Mouse (Mus musculus) CH12.LX (cell line): ENCODE results near the gene Ccdc97. TPM values are rescaled to one million over a fixed set of nuclear protein-coding genes. Genes with fewer than 3 reads are reported as not detected.

Experiments
- DNase-seq: peaks from one replicate; pipeline ENCODE4 v3.0.0-alpha.2; 2013; ENCODE audit errors: extremely low read depth
- H3K27ac ChIP-seq: 2 replicates; pipeline ENCODE4 v1.5.1; 2012; ENCODE audit warnings: low read depth, mild to moderate bottlenecking, control low read depth, moderate library complexity; ENCODE audit not compliant: insufficient read depth
- H3K27me3 ChIP-seq: replicated peaks from 2 replicates; pipeline ENCODE3; 2012; ENCODE audit warnings: inconsistent platforms
- H3K36me3 ChIP-seq, 2 experiments: replicated peaks in 1 of 2; 2 replicates each; pipeline versions ENCODE3 to v1.6.1; 2012; ENCODE audit warnings: inconsistent platforms in 1 of 2, low read length in 1 of 2, mild to moderate bottlenecking in 1 of 2, mixed read lengths in 1 of 2, moderate library complexity in 1 of 2; ENCODE audit not compliant: control insufficient read depth in 1 of 2, insufficient read depth in 1 of 2
- H3K4me1 ChIP-seq, 2 experiments: 2 replicates each; pipeline ENCODE4 v1.6.1; 2012; ENCODE audit warnings: inconsistent platforms in 1 of 2, moderate library complexity in 1 of 2; ENCODE audit not compliant: insufficient read depth in 2 of 2, control insufficient read depth in 1 of 2
- H3K4me2 ChIP-seq: 2 replicates; pipeline ENCODE4 v1.6.1; 2012; ENCODE audit warnings: low read depth, mild to moderate bottlenecking, control low read depth; ENCODE audit not compliant: poor library complexity, insufficient read depth, severe bottlenecking
- H3K4me3 ChIP-seq, 3 experiments: fragments of 150-350 bp in 1 of 3; sonication (generic) in 1 of 3; replicated peaks in 1 of 3; 2 replicates each; pipeline versions ENCODE3 to v1.5.1; 2011 to 2012; ENCODE audit warnings: low read depth in 2 of 3, low read length in 2 of 3, mild to moderate bottlenecking in 2 of 3, moderate library complexity in 2 of 3, control low read depth in 1 of 3, improper control_type of control experiment in 1 of 3, inconsistent platforms in 1 of 3, mixed read lengths in 1 of 3; ENCODE audit not compliant: poor library complexity in 1 of 3
- H3K79me2 ChIP-seq: replicated peaks from 2 replicates; pipeline ENCODE4 v1.6.1; 2012; ENCODE audit warnings: mild to moderate bottlenecking, moderate library complexity; ENCODE audit not compliant: control insufficient read depth, poor library complexity, insufficient read depth, severe bottlenecking; ENCODE audit errors: extremely low read depth
- H3K9ac ChIP-seq: 2 replicates; pipeline ENCODE4 v1.6.1; 2012; ENCODE audit warnings: low read depth, mild to moderate bottlenecking, control low read depth, moderate library complexity; ENCODE audit not compliant: insufficient read depth
- H3K9me3 ChIP-seq: replicated peaks from 2 replicates; pipeline ENCODE3; 2012; ENCODE audit warnings: low read length, inconsistent platforms, mixed read lengths
- BHLHE40 ChIP-seq: IDR thresholded peaks from 2 replicates; pipeline ENCODE4 v1.6.1; 2011; ENCODE audit warnings: mild to moderate bottlenecking, low read depth, low read length, improper control_type of control experiment
- CHD1 ChIP-seq: IDR thresholded peaks from 2 replicates; pipeline ENCODE4 v1.6.1; 2012; ENCODE audit warnings: low read depth, low read length, improper control_type of control experiment, inconsistent platforms
- CTCF ChIP-seq, 2 experiments: IDR thresholded peaks in 1 of 2; conservative IDR thresholded peaks in 1 of 2; 2 replicates each; pipeline ENCODE4 v1.5.1; 2011 to 2012; ENCODE audit warnings: low read depth in 2 of 2, low read length in 2 of 2, improper control_type of control experiment in 1 of 2, inconsistent platforms in 1 of 2, mild to moderate bottlenecking in 1 of 2, moderate library complexity in 1 of 2
- E2F4 ChIP-seq: IDR thresholded peaks from 2 replicates; pipeline ENCODE4 v1.6.1; 2011; ENCODE audit warnings: low read depth, low read length, improper control_type of control experiment; ENCODE audit not compliant: insufficient replicate concordance
- ELF1 ChIP-seq: IDR thresholded peaks from 2 replicates; pipeline ENCODE4 v1.6.1; 2014; ENCODE audit warnings: low read depth, mild to moderate bottlenecking, inconsistent platforms, low read length, improper control_type of control experiment
- EP300 ChIP-seq: IDR thresholded peaks from 2 replicates; pipeline ENCODE4 v1.6.1; 2011; ENCODE audit warnings: low read length, improper control_type of control experiment
- ETS1 ChIP-seq: conservative IDR thresholded peaks from 2 replicates; pipeline ENCODE4 v1.6.1; 2012; ENCODE audit warnings: low read depth, mild to moderate bottlenecking, inconsistent platforms, low read length, improper control_type of control experiment, moderate library complexity
- GABPA ChIP-seq: IDR thresholded peaks from 2 replicates; pipeline ENCODE4 v1.6.1; 2012; ENCODE audit warnings: low read depth, low read length, improper control_type of control experiment, inconsistent platforms; ENCODE audit not compliant: insufficient replicate concordance
- HCFC1 ChIP-seq: IDR thresholded peaks from 2 replicates; pipeline ENCODE4 v1.6.1; 2012; ENCODE audit warnings: low read depth, mild to moderate bottlenecking, inconsistent platforms, low read length, improper control_type of control experiment
- IRF4 ChIP-seq: IDR thresholded peaks from 2 replicates; pipeline ENCODE4 v1.6.1; 2014; ENCODE audit warnings: low read depth, mild to moderate bottlenecking, inconsistent platforms, low read length, improper control_type of control experiment
- JUN ChIP-seq: IDR thresholded peaks from 2 replicates; pipeline ENCODE4 v1.6.1; 2011; ENCODE audit warnings: low read depth, mild to moderate bottlenecking, low read length, improper control_type of control experiment, moderate library complexity; ENCODE audit not compliant: insufficient read depth
- JUND ChIP-seq: conservative IDR thresholded peaks from 2 replicates; pipeline ENCODE4 v1.6.1; 2011; ENCODE audit warnings: low read depth, low read length, improper control_type of control experiment
- KAT2A ChIP-seq: IDR thresholded peaks from 2 replicates; pipeline ENCODE4 v1.6.1; 2012; ENCODE audit warnings: low read length, improper control_type of control experiment, inconsistent platforms; ENCODE audit not compliant: insufficient replicate concordance
- MAFK ChIP-seq: IDR thresholded peaks from 2 replicates; pipeline ENCODE4 v1.6.1; 2011; ENCODE audit warnings: low read length, improper control_type of control experiment; ENCODE audit not compliant: insufficient replicate concordance
- MAX ChIP-seq: IDR thresholded peaks from 2 replicates; pipeline ENCODE4 v1.6.1; 2011; ENCODE audit warnings: low read length, improper control_type of control experiment
- MEF2A ChIP-seq: IDR thresholded peaks from 2 replicates; pipeline ENCODE4 v1.6.1; 2014; ENCODE audit warnings: low read depth, mild to moderate bottlenecking, inconsistent platforms, low read length, improper control_type of control experiment, borderline replicate concordance
- MYC ChIP-seq: IDR thresholded peaks from 2 replicates; pipeline ENCODE4 v1.6.1; 2011; ENCODE audit warnings: low read depth, mild to moderate bottlenecking, improper control_type of control experiment, low read length
- NELFE ChIP-seq: IDR thresholded peaks from 2 replicates; pipeline ENCODE4 v1.6.1; 2011; ENCODE audit warnings: low read depth, low read length, improper control_type of control experiment
- NRF1 ChIP-seq: IDR thresholded peaks from 2 replicates; pipeline ENCODE4 v1.6.1; 2014; ENCODE audit warnings: low read depth, mild to moderate bottlenecking, inconsistent platforms, low read length, improper control_type of control experiment, moderate library complexity
- PAX5 ChIP-seq: IDR thresholded peaks from 2 replicates; pipeline ENCODE4 v1.6.1; 2012; ENCODE audit warnings: low read length, inconsistent platforms, mixed read lengths
- POLR2A ChIP-seq: IDR thresholded peaks from 2 replicates; pipeline ENCODE4 v1.6.1; 2011; ENCODE audit warnings: low read depth, mild to moderate bottlenecking, improper control_type of control experiment, low read length
- POLR2AphosphoS2 ChIP-seq: IDR thresholded peaks from 2 replicates; pipeline ENCODE4 v1.6.1; 2011; ENCODE audit warnings: low read depth, low read length, improper control_type of control experiment
- RAD21 ChIP-seq: IDR thresholded peaks from 2 replicates; pipeline ENCODE4 v1.6.1; 2011; ENCODE audit warnings: low read depth, mild to moderate bottlenecking, low read length, improper control_type of control experiment, moderate library complexity
- RCOR1 ChIP-seq: conservative IDR thresholded peaks from 2 replicates; pipeline ENCODE4 v1.6.1; 2012; ENCODE audit warnings: low read depth, mild to moderate bottlenecking, inconsistent platforms, low read length, improper control_type of control experiment
- SIN3A ChIP-seq: IDR thresholded peaks from 2 replicates; pipeline ENCODE4 v1.6.1; 2012; ENCODE audit warnings: low read length, improper control_type of control experiment, inconsistent platforms
- SMC3 ChIP-seq: IDR thresholded peaks from 2 replicates; pipeline ENCODE4 v1.6.1; 2011; ENCODE audit warnings: low read depth, low read length, improper control_type of control experiment
- UBTF ChIP-seq: IDR thresholded peaks from 2 replicates; pipeline ENCODE4 v1.6.1; 2012; ENCODE audit warnings: low read depth, mild to moderate bottlenecking, inconsistent platforms, low read length, improper control_type of control experiment, moderate library complexity
- USF1 ChIP-seq: IDR thresholded peaks from 2 replicates; pipeline ENCODE4 v1.6.1; 2014; ENCODE audit warnings: low read depth, mild to moderate bottlenecking, inconsistent platforms, low read length, improper control_type of control experiment
- USF2 ChIP-seq: conservative IDR thresholded peaks from 2 replicates; pipeline ENCODE4 v1.6.1; 2011; ENCODE audit warnings: low read depth, low read length, improper control_type of control experiment
- ZC3H11A ChIP-seq: IDR thresholded peaks from 2 replicates; pipeline ENCODE4 v1.6.1; 2012; ENCODE audit warnings: low read depth, mild to moderate bottlenecking, inconsistent platforms, low read length, improper control_type of control experiment
- ZKSCAN1 ChIP-seq: IDR thresholded peaks from 2 replicates; pipeline ENCODE4 v1.6.1; 2012; ENCODE audit warnings: low read depth, inconsistent platforms, low read length, improper control_type of control experiment, borderline replicate concordance
- ZMIZ1 ChIP-seq: IDR thresholded peaks from 2 replicates; pipeline ENCODE4 v1.6.1; 2012; ENCODE audit warnings: low read depth, mild to moderate bottlenecking, inconsistent platforms, low read length, improper control_type of control experiment
- ZNF384 ChIP-seq: IDR thresholded peaks from 2 replicates; pipeline ENCODE4 v1.6.1; 2012; ENCODE audit warnings: low read depth, low read length, improper control_type of control experiment, inconsistent platforms
- dilution Hi-C: fragments of 300-500 bp; cut with MboI; formaldehyde crosslinking; loops from 2 replicates; pipeline ENCODE4 v1.14.3; 2020; ENCODE audit warnings: low sequenced_read_pairs; ENCODE audit not compliant: extremely low pct_unique_long_range_greater_than_20kb, extremely low pct_ligation_motif_present
- in situ Hi-C: fragments of 300-500 bp; cut with MboI; formaldehyde crosslinking; loops from 3 replicates; pipeline ENCODE4 v1.14.3; 2019; ENCODE audit warnings: low sequenced_read_pairs, low pct_ligation_motif_present, low pct_unique_long_range_greater_than_20kb, mixed read lengths
- polyA plus RNA-seq: library from polyadenylated mRNA; unstranded; fragments of >175 nt; gene quantifications from 2 replicates; pipeline ENCODE4 v1.2.1, GENCODE M21; 2012; ENCODE audit warnings: low read depth; ENCODE audit not compliant: insufficient read length
- total RNA-seq, 2 experiments: library from RNA; depleted of rRNA; stranded (reverse); fragments of 300-350 nt in 1 of 2; fragments of >200 nt in 1 of 2; gene quantifications; 2 replicates each; pipeline ENCODE4 v1.2.3; 2012 to 2014

Ccdc97 gene
- total and polyA plus RNA-seq, 3 experiments = 5.7 to 44.8 (median 14.1) TPM

- peaks cover 15% of the 10 kb centered on the region for H3K27me3 ChIP-seq
- H3K4me2 ChIP-seq = peak overlapping the region; percentile 70
- in situ Hi-C loops (loop anchor here (5.0 kb wide), 1 partner anchor 36 kb away; the partner anchor contains the start of gene Ccdc97), dilution Hi-C loops (no loop called here)
- H3K4me1 ChIP-seq = peaks cover 13 to 51% of the 10 kb centered on the region in 2 experiments
- H3K27ac ChIP-seq = no peak overlapping the region; the same call in 1 of the 2 replicates
- 0 out of 2 replicates have a peak, but pooled peaks have one; percentile 12 for TF ChIP-seq CHD1
- TF ChIP-seq MYC = no peak
- TF ChIP-seq ZC3H11A = no peak
- peaks cover 24 to 43% of the 10 kb centered on the region in 2 experiments for H3K36me3 ChIP-seq
- H3K9me3 ChIP-seq = no peaks in the 10 kb centered on the region
- peak overlapping the region; percentile 100 for H3K9ac ChIP-seq
- H3K4me3 ChIP-seq = peak overlapping the region; percentile 69 to 95 (median 94)
- H3K79me2 ChIP-seq = peaks cover 60% of the 10 kb centered on the region
- DNase-seq = no peak
Observed at GRCm38 (mm10) chr7:25753076-25753475, 34.2 kb upstream of the Ccdc97 start.

GRCm38 (mm10) chr7:25746844-25747243, 28.0 kb upstream of the Ccdc97 start:
- H3K27ac ChIP-seq = peak overlapping the region; percentile 65; the same call in 1 of the 2 replicates
- no peaks in the 10 kb centered on the region for H3K27me3 ChIP-seq
- no peak overlapping the region; the same call in 1 of the 2 replicates for H3K9ac ChIP-seq
- DNase-seq = peak; percentile 66
- H3K36me3 ChIP-seq = peaks cover 82 to 97% of the 10 kb centered on the region in 2 experiments
- H3K9me3 ChIP-seq = no peaks in the 10 kb centered on the region
- dilution Hi-C loops (no loop called here), in situ Hi-C loops (no loop called here)
- peaks cover 17 to 69% of the 10 kb centered on the region in 2 experiments for H3K4me1 ChIP-seq
- H3K4me3 ChIP-seq = no peak overlapping the region
- peak overlapping the region; percentile 58; the same call in 1 of the 2 replicates for H3K4me2 ChIP-seq
- peaks cover 47% of the 10 kb centered on the region for H3K79me2 ChIP-seq
- TF ChIP-seq MAFK (no peak), ELF1 (no peak), KAT2A (no peak), ZKSCAN1 (no peak), NRF1 (no peak), GABPA (no peak), UBTF (no peak), EP300 (no peak), BHLHE40 (peak; percentile 88), RCOR1 (no peak), ZNF384 (0 out of 2 replicates have a peak, but pooled peaks have one; percentile 11), IRF4 (peak; percentile 24; the same call in 1 of the 2 replicates), CTCF (conservative IDR thresholded peaks at IDR 0.05 in 1 of 2, IDR thresholded peaks at IDR 0.05 in 1 of 2; ENCODE audit: low read depth in 2 of 2, low read length in 2 of 2) (no peak), POLR2AphosphoS2 (no peak), ZC3H11A (no peak), E2F4 (no peak), MYC (no peak), MAX (peak; percentile 87), ZMIZ1 (no peak), JUN (no peak), POLR2A (no peak), JUND (no peak), NELFE (no peak), HCFC1 (no peak), SIN3A (no peak), RAD21 (no peak), USF2 (peak; percentile 83), PAX5 (no peak), ETS1 (peak; percentile 40; the same call in 1 of the 2 replicates), MEF2A (no peak), SMC3 (no peak), USF1 (peak; percentile 86)
